17 mouse cellular contexts compared by ENCODE assay signal in the genomic region with DNA sequence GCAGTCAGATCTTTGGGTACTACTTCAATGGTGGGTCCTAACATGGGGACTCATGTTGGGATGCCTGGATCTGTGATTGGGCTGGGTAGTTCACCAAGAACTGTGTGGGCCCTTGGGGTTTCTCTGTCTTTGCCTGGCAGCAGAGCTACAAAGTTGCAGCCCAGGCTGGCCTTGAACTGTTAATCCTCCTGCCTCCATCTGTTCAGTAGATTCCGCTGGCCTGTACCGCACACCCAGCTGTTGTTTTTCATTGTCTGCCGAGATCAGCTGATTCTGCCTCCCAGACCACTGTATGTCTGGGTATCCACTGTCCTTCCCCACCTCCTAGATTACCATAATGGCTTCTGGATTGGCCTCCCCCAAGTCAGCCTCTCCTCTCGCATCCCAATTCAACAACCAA.
"Had no signal": no experiment of that assay in that cellular context is flagged by ENCODE, and none has a peak within 500 bp of the region (broad histone marks: within the 10 kb centered on the region; RNA-seq: fewer than 3 reads in every experiment).

No protein-coding gene starts in this region.

- DNase-seq: retina, postnatal 1 day; right cerebral cortex, adult 18-20 months; right cerebral cortex, postnatal 14 days; right cerebral cortex, postnatal 25 days; right cerebral cortex, postnatal 4 days; spleen, adult 18-20 months; thymus, adult 18-20 months; thymus, adult 2 months; thymus, postnatal 14 days; thymus, postnatal 25 days; thymus, postnatal 36 days; thymus, postnatal 4 days had no signal

- H3K4me1 ChIP-seq: neural tube, embryonic 12.5 days; neural tube, embryonic 13.5 days; neural tube, embryonic 15.5 days; stomach, embryonic 15.5 days had no signal

- H3K9ac ChIP-seq: neural tube, embryonic 12.5 days; neural tube, embryonic 13.5 days; neural tube, embryonic 15.5 days; stomach, embryonic 15.5 days had no signal

- H3K27ac ChIP-seq: neural tube, embryonic 12.5 days; neural tube, embryonic 13.5 days; neural tube, embryonic 15.5 days; stomach, embryonic 15.5 days; stomach, postnatal 0 days had no signal

- H3K4me3 ChIP-seq: neural tube, embryonic 12.5 days; neural tube, embryonic 13.5 days; neural tube, embryonic 15.5 days; stomach, embryonic 15.5 days had no signal

- H3K9me3 ChIP-seq: neural tube, embryonic 12.5 days; neural tube, embryonic 13.5 days; neural tube, embryonic 15.5 days; stomach, embryonic 15.5 days had no signal

- H3K36me3 ChIP-seq: neural tube, embryonic 12.5 days; neural tube, embryonic 13.5 days; neural tube, embryonic 15.5 days; stomach, embryonic 15.5 days had no signal

- H3K27me3 ChIP-seq: neural tube, embryonic 12.5 days; neural tube, embryonic 13.5 days; neural tube, embryonic 15.5 days; stomach, embryonic 15.5 days had no signal
